Mouse (Mus musculus) heart, embryonic 16.5 days (tissue): ENCODE measurements at regions not wholly inside any gene's neighbourhood (a gene's known extent, or its start where the extent isn't known, plus 50 kb on each side); places are given as distances from the start of the nearest gene placed in this dataset.

Source experiments
- ATAC-seq: fragments of 200-750 bp; cut with Nextera tagmentation; replicated peaks from 2 replicates; pipeline ENCODE4 v1.8.0; 2017; ENCODE audit warnings: moderate number of reproducible peaks; ENCODE audit not compliant: insufficient read depth, low FRiP score; ENCODE audit errors: extremely low read depth
- H3K27ac ChIP-seq: fragments of 300-500 bp; sonication (generic); 2 replicates; pipeline ENCODE4 v1.5.1; 2014; ENCODE audit warnings: mild to moderate bottlenecking, low read length, control low read depth, moderate library complexity
- H3K27me3 ChIP-seq: fragments of 300-500 bp; sonication (generic); 2 replicates; pipeline ENCODE4 v1.6.1; 2014; ENCODE audit warnings: low read length, mixed read lengths; ENCODE audit not compliant: control insufficient read depth, insufficient read depth
- H3K36me3 ChIP-seq: fragments of 300-500 bp; sonication (generic); 2 replicates; pipeline ENCODE4 v1.6.1; 2014; ENCODE audit not compliant: control insufficient read depth, insufficient read depth
- H3K4me1 ChIP-seq: fragments of 300-500 bp; sonication (generic); 2 replicates; pipeline ENCODE4 v1.6.1; 2014; ENCODE audit warnings: low read length, mixed read lengths; ENCODE audit not compliant: control insufficient read depth, insufficient read depth
- H3K4me2 ChIP-seq: fragments of 300-500 bp; sonication (generic); 2 replicates; pipeline ENCODE4 v1.6.1; 2014; ENCODE audit warnings: low read depth, mild to moderate bottlenecking, control low read depth, low read length
- H3K4me3 ChIP-seq: fragments of 300-500 bp; sonication (generic); 2 replicates; pipeline ENCODE4 v1.5.1; 2014; ENCODE audit warnings: mild to moderate bottlenecking, control low read depth, low read length
- H3K9ac ChIP-seq: fragments of 300-500 bp; sonication (generic); 2 replicates; pipeline ENCODE4 v1.6.1; 2014; ENCODE audit warnings: low read length, control low read depth
- H3K9me3 ChIP-seq: fragments of 300-500 bp; sonication (generic); replicated peaks from 2 replicates; pipeline ENCODE4 v1.6.1; 2016; ENCODE audit warnings: low read length; ENCODE audit not compliant: control insufficient read depth
- WGBS: fragments of 180-500 bp; shearing (Covaris S2); extraction: QIAGEN DNeasy Blood & Tissue Kit; methylation state at CpG from one replicate; pipeline ENCODE4 v1.1.7; 2014; 5-methylcytosine and 5-hydroxymethylcytosine counted together

DNA sequence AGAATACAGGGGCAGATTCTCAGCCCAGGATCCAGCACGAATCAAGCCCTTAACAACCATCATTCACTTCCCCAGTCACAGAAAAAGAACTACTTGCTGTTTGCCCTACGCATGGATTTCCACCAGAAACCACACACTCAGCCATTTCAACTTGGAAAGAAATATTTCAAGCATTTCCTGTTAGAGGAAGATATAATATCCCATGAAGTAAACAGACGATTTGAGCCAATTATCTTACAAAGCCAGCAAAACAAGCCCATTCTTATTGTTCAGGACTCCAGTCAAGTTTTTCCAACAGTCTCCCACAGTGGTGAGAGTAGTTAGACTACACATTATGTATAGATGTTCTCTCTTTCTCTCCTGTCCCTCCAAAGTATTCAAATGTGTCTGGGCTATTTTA is 324.1 kb downstream of the Rnd3 start:
- H3K27ac ChIP-seq = no peak overlapping the region
- H3K4me2 ChIP-seq = no peak overlapping the region
- H3K36me3 ChIP-seq = no peaks in the 10 kb centered on the region
- no peaks in the 10 kb centered on the region for H3K27me3 ChIP-seq
- no peak for ATAC-seq
- no peak overlapping the region for H3K4me3 ChIP-seq
- no peaks in the 10 kb centered on the region for H3K9me3 ChIP-seq
- H3K9ac ChIP-seq = no peak overlapping the region
- H3K4me1 ChIP-seq = no peaks in the 10 kb centered on the region
- WGBS = 43% methylated on average over 3 of the region's 3 CpGs

DNA sequence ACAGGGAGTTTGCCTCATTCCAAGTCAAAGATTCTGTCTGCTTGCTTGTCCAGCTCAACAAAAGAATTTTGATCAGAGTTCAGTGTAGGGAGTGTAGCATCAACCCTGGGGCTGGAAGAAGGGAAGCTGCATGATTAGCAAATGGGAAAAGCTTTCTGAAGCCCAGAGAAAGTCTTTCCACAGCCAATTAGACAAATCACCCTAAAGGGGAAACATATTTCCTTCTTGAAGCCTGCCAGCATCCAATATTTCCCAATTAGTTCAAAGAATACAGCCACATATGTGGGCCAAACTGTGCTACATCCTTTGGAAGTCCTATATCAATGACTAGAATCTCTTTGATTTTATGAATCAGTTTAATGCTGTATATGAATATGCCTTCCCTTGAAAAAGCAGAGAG is 326.2 kb downstream of the Rnd3 start:
- Histone ChIP-seq H3K9me3 (no peaks in the 10 kb centered on the region), H3K4me1 (no peaks in the 10 kb centered on the region), H3K9ac (no peak overlapping the region), H3K27me3 (no peaks in the 10 kb centered on the region), H3K27ac (no peak overlapping the region), H3K36me3 (no peaks in the 10 kb centered on the region), H3K4me2 (no peak overlapping the region), H3K4me3 (no peak overlapping the region)
- no peak for ATAC-seq

DNA sequence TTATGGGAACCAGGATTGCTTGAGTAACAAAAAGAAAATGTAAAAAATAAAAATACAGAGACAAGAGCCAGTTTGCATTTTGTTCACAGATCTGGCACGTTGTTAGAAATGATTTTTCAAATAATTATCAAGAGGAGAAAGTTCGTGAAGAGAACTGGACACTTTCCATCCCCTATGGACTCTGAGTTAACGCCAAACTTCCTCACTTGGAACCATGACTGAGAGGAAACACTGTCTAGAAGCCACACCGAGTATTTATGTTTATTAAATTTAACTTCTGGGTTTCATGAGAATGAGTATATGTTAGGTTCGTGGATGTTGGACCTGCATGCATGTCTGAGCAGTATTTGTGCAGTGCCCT is 329.6 kb downstream of the Rnd3 start:
- Histone ChIP-seq H3K4me2 (no peak overlapping the region), H3K9ac (no peak overlapping the region), H3K9me3 (no peaks in the 10 kb centered on the region), H3K4me1 (peaks cover 5% of the 10 kb centered on the region; the same call in 1 of the 2 replicates), H3K27ac (peak overlapping the region; percentile 31), H3K4me3 (no peak overlapping the region), H3K27me3 (no peaks in the 10 kb centered on the region), H3K36me3 (no peaks in the 10 kb centered on the region)
- 68% methylated on average over 5 of the region's 5 CpGs for WGBS
- ATAC-seq = no peak

DNA sequence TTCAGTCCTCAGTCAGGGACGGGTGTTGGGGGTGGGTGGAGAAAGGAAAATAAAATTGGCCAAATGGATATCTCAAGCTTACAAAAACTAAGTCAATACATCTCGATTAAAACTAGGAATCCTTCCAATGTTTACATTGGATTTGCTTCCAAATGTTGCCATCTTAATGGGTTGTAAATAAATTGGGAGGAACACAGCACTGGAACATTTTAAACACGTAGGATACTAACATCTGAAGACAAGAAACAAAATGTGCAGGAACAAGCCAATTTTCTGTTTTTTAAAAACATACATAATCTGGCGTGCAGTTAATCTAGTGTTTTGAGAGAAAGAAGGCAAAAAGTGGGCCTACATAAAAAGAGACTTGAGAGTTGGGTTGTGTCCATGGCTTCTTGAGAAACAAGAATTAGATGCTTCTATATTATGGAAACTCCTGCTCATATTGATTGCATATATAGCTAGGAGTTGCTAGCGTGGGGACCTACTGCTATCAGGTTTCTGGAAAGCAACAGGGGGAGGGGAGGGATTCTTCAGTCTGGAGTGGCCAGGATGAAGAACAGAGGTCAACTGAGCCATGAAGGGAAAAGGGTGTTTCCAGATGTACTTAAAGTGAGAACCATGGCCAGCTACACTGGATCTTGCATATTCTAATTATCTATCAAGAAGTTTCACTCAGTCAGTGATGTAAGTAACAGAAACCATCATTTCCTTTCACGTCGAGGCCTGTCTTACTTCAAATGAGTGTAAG is 330.2 kb downstream of the Rnd3 start:
- Histone ChIP-seq H3K9me3 (no peaks in the 10 kb centered on the region), H3K4me1 (peaks cover 8% of the 10 kb centered on the region), H3K36me3 (no peaks in the 10 kb centered on the region), H3K4me3 (no peak overlapping the region), H3K27ac (peak overlapping the region; percentile 27; the same call in 1 of the 2 replicates), H3K4me2 (no peak overlapping the region), H3K27me3 (no peaks in the 10 kb centered on the region), H3K9ac (no peak overlapping the region)
- 61% methylated on average over 7 of the region's 7 CpGs for WGBS
- 0 out of 2 replicates have a peak, but pooled peaks have one; percentile 32 for ATAC-seq

DNA sequence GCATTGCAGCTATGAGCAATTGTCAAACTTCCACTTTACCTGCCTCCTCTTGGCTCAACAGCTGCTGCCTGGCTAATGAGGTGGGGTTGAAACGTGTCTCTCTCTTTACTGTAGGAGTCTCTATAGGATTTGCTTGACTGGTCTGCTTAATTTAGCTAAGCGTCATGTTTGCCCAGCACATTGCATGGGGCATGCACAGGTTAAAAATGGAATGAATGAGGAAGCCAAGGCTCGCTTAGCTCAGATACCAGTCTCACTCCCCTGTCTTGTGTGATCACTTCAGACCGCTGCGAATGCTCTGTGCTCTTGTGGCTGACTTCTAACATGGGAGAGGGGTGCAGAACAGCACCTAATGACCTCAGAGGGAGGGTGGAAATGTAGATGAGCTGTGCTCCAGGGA is 332.5 kb downstream of the Rnd3 start:
- Histone ChIP-seq H3K4me2 (no peak overlapping the region), H3K4me3 (no peak overlapping the region), H3K27ac (no peak overlapping the region), H3K36me3 (no peaks in the 10 kb centered on the region), H3K4me1 (peaks cover 8% of the 10 kb centered on the region), H3K9me3 (no peaks in the 10 kb centered on the region), H3K9ac (no peak overlapping the region), H3K27me3 (no peaks in the 10 kb centered on the region)
- WGBS = 51% methylated on average over 5 of the region's 5 CpGs
- no peak for ATAC-seq

DNA sequence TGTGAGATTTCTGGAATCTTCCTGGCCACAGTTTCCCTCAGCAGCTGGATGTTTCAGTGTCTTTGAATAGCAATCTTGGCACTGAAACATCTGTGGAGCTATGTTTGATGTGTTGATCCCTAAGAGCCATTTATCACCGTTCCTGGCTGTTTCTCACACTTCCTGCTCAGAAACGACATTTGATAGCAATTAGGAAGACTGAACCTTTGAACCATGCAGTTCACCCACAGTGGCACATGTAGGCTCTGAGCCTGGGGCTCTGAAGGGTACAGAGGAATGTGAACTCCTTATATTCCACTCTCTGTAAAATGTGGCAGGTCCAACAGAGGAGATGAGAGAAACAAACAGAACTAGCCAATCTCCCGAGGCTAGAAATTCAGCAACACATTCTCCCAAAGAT is 333.4 kb downstream of the Rnd3 start:
- WGBS = 33% methylated on average over 3 of the region's 3 CpGs
- Histone ChIP-seq H3K9me3 (no peaks in the 10 kb centered on the region), H3K9ac (no peak overlapping the region), H3K27ac (no peak overlapping the region; the same call in 1 of the 2 replicates), H3K4me1 (peaks cover 11% of the 10 kb centered on the region), H3K27me3 (no peaks in the 10 kb centered on the region), H3K4me3 (no peak overlapping the region), H3K36me3 (no peaks in the 10 kb centered on the region), H3K4me2 (no peak overlapping the region)
- no peak; the same call in 1 of the 2 replicates for ATAC-seq

DNA sequence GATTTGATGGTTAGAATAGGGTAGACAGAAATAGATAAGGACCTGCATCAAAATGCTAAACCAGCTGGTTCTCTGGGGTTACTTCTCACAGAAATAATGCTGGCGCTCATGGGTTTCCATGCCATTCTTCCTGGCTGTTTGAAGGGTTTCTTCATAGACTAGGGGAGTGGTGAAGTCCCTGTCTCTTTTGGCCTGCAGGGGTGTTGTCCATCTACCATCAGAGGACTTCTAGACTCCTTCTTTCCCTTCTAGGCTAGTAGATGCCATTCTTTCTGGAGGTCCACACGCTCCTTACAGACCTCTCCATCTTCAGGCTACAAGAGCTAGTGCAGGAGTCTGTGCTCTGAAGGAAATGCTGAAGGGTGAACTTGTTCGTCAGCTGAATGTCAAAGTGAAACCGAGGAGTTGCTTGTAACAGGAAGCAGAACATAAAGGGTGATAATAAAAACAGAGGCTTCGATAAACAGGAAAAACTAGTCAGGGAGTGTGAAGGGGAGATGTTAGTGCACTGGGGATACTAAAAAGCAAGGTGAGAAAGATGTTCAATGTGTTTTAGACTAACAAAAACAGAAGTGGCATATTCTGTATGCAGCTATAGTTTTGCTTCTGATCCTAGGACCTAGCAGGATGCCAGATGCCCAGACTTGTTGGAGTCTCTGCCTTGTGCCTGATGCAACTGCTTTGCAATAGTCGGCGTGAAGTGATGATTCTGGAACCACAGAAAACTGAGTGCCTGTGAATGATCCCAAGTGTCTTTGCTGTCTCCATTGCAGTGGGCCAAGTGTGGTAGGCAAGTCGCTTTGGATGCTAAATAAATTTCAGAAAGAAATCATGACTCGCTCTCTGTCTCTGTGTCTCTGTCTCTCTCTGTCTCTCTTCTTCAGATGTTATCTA is 335.1 kb downstream of the Rnd3 start:
- Histone ChIP-seq H3K36me3 (no peaks in the 10 kb centered on the region), H3K27ac (no peak overlapping the region), H3K9ac (no peak overlapping the region), H3K4me1 (peaks cover 15% of the 10 kb centered on the region), H3K27me3 (no peaks in the 10 kb centered on the region), H3K9me3 (no peaks in the 10 kb centered on the region), H3K4me3 (no peak overlapping the region), H3K4me2 (peak overlapping the region; percentile 16; the same call in 1 of the 2 replicates)
- WGBS = 65% methylated on average over 9 of the region's 9 CpGs
- no peak for ATAC-seq

DNA sequence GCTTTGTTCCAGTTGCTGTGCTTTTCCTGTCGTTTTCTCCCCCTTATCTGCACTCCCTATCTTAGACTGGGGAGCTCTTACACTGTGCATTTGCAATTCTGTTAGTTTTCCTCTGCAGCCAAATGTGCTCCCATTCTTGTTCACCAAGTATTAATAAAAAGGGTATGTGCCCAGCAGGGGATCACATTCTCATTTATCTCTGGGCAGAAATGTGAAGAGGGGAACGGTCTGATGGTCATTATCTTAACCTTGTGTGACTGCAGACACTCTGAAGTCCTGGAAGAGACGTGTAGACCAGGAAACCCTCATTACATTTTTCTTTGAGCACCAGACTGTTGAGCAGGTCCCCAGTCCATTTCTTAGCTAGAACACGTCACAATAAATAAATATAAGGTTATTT is 336.6 kb downstream of the Rnd3 start:
- Histone ChIP-seq H3K27ac (no peak overlapping the region), H3K4me1 (peaks cover 15% of the 10 kb centered on the region), H3K4me2 (no peak overlapping the region), H3K27me3 (no peaks in the 10 kb centered on the region), H3K9ac (no peak overlapping the region), H3K36me3 (no peaks in the 10 kb centered on the region), H3K4me3 (no peak overlapping the region), H3K9me3 (no peaks in the 10 kb centered on the region)
- ATAC-seq = no peak
- 37% methylated on average over 4 of the region's 4 CpGs for WGBS
